Mouse (Mus musculus) B cell, adult 2 months (primary cell): ENCODE measurements around the gene Coro1c.

Source experiments
- DNase-seq, 2 experiments: peaks; one replicate each; pipeline ENCODE4 v3.0.0; 2022

The Coro1c gene

DNA sequence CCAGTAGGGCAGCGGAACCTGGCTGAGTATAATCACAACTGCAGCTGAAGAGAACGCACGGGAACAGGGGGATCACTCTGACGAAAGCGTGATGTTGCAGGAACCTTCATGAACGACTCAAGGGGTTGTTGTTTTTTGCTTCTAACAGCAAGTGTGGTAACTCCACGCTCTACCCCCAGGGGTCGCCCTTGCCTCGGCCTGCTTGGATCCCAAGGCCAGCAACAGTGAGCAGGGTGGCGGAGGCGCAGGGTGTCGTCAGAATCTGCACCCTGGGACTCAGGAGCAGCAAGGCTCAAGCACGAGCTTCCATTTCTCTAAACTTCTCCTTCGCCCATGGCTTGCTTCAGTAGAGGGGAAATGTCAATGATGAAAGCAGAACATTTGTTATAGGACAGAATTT lies 54.1 kb downstream of the Coro1c start:
- peak; percentile 93 for DNase-seq

DNA sequence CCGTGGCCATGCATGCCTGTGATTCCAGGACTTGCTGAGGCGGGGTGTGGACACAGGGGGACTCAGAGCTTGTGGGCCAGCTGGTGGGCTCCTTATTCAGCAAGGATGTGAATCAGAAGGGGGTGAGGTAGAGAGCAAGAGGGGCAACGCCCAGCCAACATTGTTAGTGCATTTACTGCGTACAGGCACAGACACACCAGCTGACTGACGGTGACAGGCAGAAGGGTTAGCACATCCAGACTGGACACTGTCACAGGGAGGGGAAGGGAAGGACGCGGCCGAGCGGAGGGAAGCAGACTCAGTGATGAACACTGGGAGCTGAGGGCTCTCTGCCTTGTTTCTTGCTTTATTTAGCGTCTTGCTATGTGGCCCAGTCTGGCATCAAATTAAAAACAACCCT lies 55.0 kb downstream of the Coro1c start:
- no peak for DNase-seq

DNA sequence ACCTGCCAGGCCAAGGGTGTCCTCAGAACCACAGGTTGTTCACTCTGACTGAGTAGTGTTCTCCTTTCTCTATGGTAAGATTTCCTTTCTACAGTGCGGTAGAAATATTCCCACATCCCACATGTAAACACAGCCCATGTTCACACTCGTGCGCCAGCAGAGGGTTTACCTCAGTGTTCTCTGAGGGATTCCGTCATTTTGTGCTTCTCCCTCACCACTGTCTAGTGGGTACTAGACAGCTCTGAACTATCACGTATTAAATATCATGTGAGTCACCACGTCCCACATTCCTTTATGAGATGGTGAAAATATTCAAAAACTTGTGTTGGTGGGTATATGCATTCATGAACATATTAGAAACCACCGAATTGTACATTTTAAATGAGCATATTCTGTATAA lies 56.1 kb downstream of the Coro1c start:
- DNase-seq = no peak

DNA sequence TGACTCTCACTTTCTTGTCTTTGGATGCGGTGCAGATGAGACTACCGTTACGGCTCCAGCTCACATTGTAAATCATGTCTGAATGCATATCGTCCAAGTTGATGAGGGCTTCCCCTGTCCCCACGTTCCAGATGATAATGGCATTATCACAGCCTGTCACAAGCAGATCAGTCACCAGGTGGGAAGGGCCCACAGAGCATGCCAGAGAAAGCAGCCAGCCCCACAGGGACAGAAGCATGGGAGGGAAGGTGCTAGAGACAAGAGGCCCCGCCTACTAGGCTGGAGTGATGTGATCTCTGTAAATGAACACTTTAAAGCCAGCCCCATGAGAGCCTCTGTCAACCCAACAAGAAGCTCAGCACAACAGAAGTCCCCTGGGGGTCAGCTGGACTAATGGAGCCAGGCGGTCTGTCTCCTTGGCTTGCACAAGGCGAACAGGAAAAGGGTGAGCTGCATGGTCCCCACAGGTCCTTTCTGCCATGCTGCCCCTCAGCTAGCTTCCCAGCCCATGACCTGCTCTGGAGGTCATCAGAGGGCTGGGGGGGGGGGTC lies 57.8 kb downstream of the Coro1c start:
- DNase-seq = no peak

DNA sequence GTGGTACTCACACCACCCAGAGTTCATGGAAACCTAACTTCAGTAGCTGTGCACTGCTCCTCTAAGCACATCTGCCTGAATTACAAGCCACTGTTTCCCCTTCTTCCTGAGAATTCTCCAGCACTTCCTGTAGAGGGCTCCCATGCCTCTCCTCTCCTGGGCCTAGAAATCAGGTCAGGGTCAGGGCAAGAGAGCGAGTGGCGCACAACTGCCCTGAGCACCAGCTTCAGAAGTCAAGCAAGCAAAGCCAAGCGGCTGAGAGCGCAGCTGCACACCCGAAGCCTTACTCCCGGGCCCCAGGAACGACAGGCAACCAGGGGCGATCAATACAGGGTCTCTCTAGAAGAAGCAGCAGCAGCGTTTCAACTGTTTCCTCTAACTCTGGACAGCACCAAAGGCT lies 60.9 kb downstream of the Coro1c start:
- no peak for DNase-seq

DNA sequence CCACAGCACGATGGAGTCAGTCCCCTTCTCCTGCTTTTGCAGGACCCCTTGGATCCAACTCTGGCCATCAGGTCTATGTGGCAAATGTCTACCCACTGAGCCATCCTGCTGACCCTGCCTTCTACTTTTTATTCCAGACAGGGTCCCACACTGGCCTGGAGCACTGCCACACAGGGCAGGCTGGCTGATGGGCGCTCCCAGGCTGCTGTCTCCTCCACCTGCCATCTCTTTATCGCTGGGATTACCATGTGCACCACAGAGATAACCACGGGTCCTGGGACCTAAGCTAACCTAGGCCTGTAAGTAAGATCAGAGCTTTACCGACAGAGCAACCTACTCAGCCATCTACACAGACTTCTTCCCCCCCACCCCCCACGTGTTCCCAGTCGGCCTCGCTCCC lies 61.9 kb downstream of the Coro1c start:
- DNase-seq = no peak

DNA sequence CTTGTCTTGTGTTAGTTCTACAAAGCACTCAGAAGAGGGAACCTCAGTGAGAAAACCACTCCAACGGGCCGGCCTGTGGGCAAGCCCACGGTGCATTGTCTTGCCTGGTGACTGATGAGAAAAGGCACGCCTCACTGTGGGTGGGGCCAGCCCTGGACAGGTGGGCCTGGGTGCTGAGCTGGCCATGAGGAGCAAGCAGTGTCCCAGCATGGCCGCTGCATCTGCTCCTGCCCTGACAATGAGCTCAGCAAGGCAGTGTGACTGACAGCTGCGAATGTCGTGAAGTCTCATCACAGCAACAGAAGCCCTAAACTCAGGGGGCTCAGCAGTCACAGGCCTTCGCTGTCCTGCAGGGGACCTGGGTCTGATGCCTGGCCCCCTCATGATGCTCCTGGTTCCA lies 62.9 kb downstream of the Coro1c start:
- DNase-seq = no peak

DNA sequence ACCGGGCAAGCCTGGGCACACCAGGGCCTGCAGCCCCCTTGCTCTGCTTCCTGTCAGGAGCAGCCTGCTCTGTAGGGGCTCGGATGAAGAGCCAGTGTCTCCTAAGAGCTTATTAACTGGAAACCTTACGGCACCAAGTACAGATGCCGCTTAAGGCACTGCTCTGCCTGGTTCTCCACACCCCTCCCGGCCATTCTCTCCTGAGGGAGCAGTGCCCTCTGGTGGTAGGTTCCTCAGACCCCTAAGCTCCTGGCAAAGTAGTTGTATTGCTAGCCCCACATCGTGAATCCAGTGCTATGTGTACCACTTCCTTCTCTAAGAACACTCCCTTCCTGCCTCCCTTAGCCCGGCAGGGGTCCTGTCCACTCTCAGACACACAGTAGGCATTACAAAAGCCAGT lies 63.8 kb downstream of the Coro1c start:
- peak; percentile 91 to 93 for DNase-seq

DNA sequence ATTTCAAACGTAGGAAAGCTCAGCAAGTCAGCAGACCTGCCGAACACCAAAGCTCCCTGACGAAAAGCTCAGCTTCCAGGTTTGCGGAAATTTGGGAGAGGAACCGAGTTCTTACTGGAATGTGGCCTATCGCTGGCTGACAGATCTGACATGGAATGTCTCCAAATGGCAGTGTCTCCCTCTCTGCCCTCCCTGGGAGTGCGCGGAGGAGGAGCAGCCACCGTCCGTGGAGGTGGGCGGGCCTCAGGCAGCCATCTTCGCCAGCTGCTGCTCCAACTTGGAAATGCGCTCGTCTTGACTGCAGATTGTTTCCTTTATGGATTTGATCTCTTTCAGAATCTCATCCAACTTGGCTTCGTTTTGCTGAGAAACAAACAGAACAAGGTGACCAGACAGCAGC lies 64.5 kb downstream of the Coro1c start:
- no peak for DNase-seq

DNA sequence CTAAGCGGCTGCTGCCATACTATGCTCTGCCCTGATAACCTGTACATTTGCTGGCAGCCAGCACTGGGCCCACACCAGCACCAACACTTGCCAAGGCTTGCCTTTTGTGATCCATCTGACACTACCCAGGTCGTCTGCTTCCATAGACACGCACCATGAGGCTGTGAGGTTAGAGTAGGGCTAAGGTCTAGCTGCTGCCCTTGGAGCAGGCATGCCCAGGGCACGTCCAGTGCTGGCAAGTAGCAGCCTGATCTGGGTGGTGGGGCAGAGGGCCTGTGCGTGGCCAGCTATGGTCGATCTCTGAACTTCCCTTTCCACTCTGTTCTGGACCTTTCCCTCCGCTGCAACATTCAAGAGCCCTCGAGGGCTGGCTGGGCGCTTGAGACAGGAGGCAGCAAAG lies 65.7 kb downstream of the Coro1c start:
- no peak for DNase-seq

DNA sequence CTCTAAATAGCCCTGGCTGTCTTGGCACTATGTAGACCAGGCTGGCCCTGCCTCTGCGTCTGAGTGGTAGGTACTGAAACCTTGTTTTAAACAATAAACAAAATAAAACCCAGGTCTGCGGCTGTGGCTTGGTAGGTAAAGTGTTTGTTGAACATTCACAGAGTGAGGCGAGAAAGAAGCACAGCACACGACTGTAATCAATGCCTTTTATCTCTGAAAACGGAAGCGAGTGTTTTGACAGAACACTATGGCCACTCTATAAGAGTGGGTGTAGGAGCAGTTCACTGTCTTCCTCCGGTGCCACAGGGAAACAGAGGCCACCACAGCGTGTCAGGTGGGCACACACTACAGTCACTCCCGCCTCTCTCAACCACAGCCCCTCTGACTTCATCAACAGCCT lies 66.3 kb downstream of the Coro1c start:
- DNase-seq = no peak

DNA sequence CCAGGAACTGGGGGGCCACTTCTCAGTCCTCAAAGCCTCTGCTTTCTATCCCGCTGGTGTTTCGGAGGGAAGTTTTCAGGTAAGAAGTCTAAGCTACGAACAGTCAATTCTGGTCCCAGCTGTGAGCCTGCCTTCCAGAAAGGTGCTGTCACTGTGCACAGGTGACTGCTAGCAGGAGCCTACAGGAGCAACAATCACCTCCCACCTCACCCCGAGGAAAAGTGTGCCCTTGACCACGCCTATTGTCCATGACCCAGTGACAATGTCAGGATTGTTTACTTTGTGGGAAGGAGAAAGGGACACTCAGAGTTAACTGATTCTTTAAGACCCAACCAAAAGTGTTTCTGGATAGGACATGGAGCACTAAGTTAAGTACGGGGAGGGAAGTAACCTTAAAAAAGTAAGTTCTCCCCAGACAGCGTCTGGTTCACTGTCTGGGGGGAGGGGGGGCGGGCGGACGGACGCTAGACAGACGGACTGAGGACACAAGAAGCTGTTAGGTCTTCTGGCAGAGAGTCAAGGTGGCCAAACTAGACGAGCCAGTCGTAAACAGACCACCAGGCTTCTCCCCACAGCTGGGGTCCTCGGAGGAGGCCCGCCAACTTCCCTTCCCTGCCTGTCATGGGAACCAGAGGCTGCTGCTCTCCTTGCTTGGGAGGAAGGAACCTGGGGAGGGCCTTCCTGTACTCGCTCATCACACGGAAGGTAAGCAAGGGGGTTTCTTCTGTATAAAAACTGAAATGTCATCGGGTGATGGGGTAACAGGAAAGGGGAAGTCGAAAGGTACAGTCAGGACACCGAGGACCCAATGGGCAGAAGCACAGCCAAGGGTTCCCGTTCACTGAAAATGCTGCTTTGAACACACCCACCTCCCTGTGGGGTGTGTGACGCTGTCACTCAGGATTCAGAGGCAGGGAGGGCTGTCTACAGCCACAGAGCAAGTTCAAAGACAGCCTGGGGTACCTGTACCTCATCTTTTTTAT lies 67.0 kb downstream of the Coro1c start:
- DNase-seq = peak; percentile 56 to 65

DNA sequence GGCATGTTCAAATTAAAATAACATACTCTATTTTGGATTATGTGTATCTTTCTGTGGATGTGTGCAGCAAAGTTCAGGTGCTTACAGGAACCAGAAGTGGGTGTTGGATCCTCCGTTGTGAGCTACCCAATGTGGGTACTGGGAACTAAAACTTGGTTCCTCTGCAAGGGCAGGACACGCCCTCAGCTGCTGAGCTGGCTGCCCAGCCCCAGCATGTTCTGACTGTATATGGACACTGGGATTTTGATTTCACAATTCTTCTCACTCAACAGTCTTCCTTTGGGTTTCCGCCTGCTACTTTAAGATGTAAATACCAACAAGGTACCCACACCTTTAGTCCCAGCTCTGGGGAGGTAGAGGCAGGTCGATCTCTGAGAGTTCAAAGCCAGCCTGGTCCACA lies 68.1 kb downstream of the Coro1c start:
- no peak for DNase-seq

DNA sequence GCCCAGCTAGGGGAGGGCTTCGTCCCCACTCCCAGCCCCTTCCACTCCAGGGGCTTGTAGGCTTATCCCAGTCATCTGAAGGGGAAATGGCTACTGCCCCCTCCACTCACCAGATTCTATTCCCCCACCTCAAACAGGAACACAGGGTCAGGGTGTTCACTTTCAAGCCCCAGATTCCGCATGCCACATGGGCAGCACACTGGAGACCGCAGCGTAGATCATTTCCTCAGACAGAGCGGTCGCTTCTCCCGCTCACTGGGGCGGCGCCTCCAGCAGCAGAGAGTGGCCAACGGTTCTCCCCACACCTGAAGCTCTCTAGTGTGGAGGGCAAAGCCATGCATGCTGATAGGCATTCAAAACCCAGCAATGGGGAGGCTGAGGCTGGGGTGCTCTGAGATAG lies 71.6 kb downstream of the Coro1c start:
- DNase-seq = peak in 1 of 2 experiments; percentile 25

DNA sequence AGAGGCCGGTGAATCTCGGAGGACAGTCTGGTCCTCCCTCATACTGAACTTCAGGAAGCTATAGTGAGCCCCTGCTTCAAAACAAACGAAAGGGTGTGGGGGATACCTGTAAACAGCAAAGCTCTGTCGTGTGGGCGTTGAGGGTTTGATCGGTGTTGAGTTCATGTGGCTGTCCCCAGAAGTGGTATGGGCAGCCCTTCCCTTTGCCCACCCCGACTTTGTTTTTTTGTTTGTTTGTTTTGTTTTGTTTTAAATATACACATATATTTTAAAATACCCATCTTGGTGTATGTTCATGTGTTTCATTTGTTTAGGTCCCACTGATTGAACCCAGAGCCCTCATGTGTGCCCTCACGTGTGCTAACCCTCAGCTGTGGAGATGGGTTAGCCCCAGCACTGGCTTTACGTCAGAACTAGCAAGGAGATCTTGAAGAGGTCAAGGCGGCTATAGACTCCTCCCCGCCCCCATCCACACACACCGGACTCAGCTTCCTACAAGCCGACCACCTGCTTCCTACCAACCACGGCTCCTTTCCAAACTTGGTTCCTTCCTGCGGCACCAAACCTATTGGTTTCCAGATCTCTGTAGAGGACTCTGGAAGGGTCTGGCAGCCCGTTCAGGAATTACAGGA lies 75.1 kb downstream of the Coro1c start:
- peak; percentile 42 to 48 for DNase-seq

DNA sequence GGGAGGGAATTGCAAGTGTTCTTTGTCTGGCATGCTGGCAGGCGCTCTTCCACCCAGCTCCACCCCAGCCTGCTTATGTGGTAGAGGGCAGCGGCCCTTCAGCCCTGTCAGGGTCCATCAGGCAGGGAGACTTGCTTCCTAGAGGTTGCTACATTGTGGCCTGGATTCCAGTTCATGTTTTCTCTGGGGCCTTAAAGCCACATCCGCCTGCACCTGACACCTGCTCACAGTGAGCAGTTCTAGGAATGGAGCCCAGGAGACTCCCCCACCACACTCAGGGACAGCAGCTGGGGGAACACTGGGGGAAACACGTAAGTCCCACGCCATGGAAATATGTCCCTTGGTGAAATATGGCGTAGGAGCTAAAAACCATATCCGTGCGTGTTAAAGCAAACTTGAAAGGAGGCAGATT lies 76.1 kb downstream of the Coro1c start, which contains the start of gene Selplg:
Gene Selplg, minus strand, starts transcription at position 155 of the 412 bp plus-strand sequence.
- peak; percentile 65 to 72 for DNase-seq

DNA sequence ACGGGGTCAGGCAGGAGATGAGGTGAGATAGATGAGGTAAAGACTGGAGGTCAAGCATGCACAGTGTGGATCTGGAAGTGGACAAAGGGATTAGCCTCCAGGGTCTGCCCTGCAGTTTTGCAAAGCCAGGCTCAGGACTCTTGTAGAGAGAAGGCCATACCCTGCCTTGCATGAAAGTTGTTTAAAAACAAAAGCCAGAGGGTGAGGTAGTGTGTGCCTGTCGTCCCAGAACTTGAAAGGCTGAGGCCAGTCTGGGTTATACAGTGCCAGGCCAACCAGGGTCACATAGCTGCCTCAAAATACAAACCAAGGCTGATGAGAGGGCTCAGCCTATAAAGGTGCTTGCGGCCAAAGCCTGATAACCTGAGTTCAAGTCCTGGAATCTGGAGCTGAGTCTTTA lies 76.8 kb downstream of the Coro1c start:
- no peak for DNase-seq

DNA sequence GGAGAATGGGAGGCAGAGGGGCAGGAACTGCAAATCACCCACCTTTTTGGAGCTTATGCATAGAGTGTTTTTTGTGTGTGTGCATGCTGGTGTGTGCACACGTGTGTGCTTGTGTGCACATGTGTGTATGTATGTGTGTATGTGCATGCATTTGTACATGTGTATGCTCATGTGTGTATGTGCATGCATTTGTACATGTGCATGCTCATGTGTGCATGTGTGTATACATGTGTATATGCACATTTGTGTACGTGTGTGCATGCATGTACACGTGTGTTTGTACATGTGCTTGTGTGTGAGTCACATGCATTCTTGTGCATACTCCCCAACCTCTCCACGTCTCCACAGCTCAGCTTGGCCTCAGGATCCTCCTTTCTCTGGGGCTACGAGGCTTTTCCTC lies 77.8 kb downstream of the Coro1c start:
- no peak for DNase-seq

DNA sequence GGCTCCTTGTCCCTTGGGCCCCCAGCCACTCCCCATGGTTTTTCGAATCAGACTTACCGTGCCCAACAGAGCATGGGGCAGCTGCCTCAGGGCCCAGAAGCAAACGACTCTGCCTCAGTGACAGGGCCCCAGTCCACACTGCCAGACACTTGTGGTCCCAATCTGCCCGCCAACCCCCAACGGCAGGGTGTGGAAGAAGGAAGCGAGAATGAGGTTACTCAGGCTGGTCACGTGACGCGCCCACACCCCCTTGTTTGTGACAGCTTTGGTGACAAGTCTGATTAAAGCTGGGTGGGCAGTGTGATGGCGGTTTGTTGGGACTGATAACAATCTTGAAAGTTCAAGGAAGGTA lies 78.3 kb downstream of the Coro1c start:
- peak; percentile 89 to 92 for DNase-seq

DNA sequence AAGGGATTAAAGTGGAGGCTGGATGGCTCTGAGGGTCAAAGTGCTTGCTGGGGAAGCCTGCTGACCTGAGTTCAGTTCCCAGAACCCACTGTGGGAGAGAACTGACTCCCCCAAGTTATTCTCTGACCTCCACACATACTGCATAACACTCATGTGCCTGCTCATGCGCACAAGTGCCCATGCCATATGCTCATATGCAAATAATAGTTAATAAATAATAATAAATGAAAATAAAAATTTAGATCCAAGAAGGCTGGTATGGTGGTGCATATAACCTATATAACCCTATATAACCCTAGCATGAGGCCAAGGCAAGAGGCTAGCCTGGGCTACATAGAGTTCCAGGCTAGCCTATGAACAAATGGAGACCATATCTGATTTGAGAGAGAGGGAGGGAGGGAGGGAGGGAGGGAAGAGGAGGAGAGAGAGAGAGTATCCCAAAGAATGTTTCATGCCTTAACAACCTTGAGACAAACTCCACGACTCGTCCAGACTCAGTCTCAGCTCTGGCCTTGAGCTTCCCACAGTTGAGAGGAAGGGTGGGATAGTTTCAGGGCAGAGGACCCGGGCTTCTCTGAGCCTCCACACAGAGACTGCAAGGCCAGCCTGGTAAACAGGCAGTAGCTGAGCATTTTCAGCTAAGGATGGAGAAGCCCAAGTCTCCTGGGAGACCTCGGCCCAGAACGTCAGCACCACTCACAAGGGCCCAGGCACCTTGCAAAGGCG lies 78.8 kb downstream of the Coro1c start:
- DNase-seq = no peak

DNA sequence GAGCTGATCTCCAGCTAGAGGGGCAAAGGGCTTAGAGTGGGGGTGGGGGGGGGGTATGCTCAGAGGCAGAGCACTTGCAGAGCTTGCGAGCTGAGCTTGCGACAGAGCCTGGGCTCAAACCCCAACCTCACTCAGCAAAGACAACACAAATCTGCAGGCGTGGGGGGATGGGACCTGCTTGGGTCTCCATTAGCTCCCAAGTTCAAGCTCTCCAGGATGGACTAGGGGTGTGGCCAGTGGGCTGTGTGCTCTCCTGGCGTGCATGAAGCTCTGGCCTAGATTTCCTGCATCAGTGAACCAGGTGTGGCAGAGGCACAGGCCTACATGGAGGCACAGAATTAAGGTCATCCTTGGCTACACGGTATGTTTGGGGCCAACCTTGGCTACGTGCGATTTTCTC lies 80.1 kb downstream of the Coro1c start:
- no peak for DNase-seq

DNA sequence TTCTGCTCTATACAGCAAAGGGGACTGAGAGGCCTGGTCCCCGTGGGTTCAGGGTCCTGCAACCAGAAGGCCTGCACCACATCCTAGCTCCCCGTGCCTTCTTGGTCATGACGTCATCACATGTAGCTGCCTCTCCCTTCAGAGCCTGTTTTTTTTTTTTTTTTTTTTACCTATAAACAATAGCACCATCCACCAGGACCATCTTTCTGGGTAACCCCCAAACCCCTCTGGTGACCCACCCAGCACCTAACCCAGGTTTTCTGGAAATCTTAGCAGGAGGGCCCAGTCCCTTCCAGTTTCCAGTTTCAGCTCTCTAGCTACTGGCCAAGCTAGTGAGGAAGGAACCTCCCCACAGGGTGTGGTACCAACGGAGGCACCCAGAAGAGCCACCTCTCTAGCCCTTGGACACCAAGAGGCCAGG lies 80.6 kb downstream of the Coro1c start:
- DNase-seq = no peak

DNA sequence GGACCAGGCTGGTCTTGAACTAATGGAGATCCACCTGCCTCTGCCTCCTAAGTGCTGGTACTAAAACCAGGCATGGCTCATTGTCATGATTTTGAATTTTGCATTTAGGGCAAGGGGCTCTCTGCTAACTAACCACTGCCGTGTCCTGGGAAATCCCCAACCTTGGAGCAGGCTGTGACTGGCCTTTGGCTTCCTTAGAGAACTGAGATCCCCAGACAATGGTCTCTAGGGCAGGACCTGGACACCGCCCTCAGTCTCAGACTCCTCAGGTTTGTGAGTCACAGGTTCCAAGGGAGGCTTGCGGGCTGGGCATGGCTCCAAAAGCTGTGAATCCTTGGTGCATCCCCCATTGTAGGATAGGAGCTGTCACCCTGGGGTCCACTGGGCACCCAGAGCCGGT lies 81.9 kb downstream of the Coro1c start:
- DNase-seq = no peak
